13 mouse cellular contexts compared by ENCODE assay signal in the genomic region with DNA sequence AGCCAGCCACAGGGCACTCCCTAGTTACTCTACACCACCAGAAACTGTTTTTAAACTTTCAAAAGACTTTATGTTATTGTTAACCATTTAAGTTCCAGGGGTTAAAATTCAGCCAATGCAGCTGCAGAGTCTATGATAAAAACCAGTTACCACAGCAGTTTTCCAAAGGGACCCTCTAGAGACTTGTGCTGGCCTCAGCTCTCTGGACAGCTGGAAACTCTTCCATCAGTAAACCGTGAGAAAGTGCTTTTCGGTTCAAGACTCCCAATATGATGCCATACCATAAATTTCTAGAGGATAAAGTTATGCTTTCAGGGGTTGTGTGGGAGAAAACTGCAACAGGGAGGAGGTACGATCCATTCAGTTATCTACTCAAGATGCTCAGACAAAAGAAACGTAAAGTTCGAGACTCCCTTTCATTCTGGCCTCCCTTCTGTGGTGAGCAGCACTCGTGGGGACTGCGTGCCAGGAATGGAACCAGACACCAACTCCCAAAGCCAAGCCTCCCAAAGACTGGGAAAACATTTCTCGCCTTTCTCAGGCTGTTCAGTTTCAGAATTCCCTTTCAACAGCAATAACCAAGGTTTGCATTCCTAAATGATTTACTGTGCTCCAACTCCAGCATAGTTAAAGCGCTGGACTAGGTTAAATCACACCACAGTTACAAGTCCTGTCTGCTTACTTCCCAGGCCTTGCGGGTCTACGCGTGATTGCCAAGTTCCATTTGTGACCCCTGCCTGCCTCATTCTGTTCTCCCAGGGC. TPM values are rescaled to one million over a fixed set of nuclear protein-coding genes. Genes with fewer than 3 reads are reported as not detected.
DNase-seq lines count a peak whose midpoint lies in the region; ATAC-seq lines count a peak whose summit lies in the region.
"Had no signal": no experiment of that assay in that cellular context is flagged by ENCODE, and none has a peak within 500 bp of the region (broad histone marks: within the 10 kb centered on the region; RNA-seq: fewer than 3 reads in every experiment).

No protein-coding gene starts in this region.

- H3K9ac ChIP-seq in embryonic facial prominence, embryonic 14.5 days (ENCODE audit: low read depth, low read length), result peak overlapping the region; percentile 14; the same call in 1 of the 2 replicates
- H3K9ac ChIP-seq in limb, embryonic 13.5 days, result no peak overlapping the region

- no peaks in the 10 kb centered on the region for H3K9me3 ChIP-seq in embryonic facial prominence, embryonic 14.5 days (ENCODE audit: control insufficient read depth, low read length)
- H3K9me3 ChIP-seq in heart, embryonic 10.5 days, result no peaks in the 10 kb centered on the region
- no peaks in the 10 kb centered on the region for H3K9me3 ChIP-seq in limb, embryonic 13.5 days

- H3K4me1 ChIP-seq in embryonic facial prominence, embryonic 14.5 days (ENCODE audit: control insufficient read depth, insufficient read depth, low read length), result peaks cover 14% of the 10 kb centered on the region
- H3K4me1 ChIP-seq in heart, embryonic 10.5 days, result peaks cover 9% of the 10 kb centered on the region; the same call in 1 of the 2 replicates
- H3K4me1 ChIP-seq in limb, embryonic 13.5 days, result peaks cover 25% of the 10 kb centered on the region

- peak; percentile 88 for ATAC-seq in embryonic facial prominence, embryonic 14.5 days (ENCODE audit: low read depth)
- peak; percentile 87 for ATAC-seq in limb, embryonic 13.5 days (ENCODE audit: low FRiP score, low read depth)
- ATAC-seq: midbrain, embryonic 16.5 days had no signal

- H3K27ac ChIP-seq in embryonic facial prominence, embryonic 14.5 days (replicated peaks; ENCODE audit: low read depth, low read length), result peak overlapping the region; percentile 88
- no peak overlapping the region for H3K27ac ChIP-seq in heart, embryonic 10.5 days
- H3K27ac ChIP-seq in limb, embryonic 13.5 days, result peak overlapping the region; percentile 85

- peak; percentile 46 to 61 for DNase-seq in kidney, postnatal 4 days
- DNase-seq in kidney, postnatal 25 days, result no peak
- DNase-seq in embryonic facial prominence, embryonic 14.5 days (ENCODE audit: low spot score), result peak; percentile 89
- DNase-seq in heart, embryonic 10.5 days (ENCODE audit: low spot score), result peak; percentile 56
- DNase-seq in liver, result no peak
- DNase-seq in left cerebral cortex, adult 11 months (ENCODE audit: low spot score), result no peak
- DNase-seq in layer of hippocampus, adult 9-10 months (ENCODE audit: low spot score), result no peak
- DNase-seq: adrenal gland, adult 2 months; cerebellum, postnatal 25 days; retina, postnatal 1 day; thymus, adult 18-20 months had no signal

- H3K36me3 ChIP-seq in embryonic facial prominence, embryonic 14.5 days (ENCODE audit: control insufficient read depth, insufficient read depth, low read length), result peaks cover 23% of the 10 kb centered on the region
- H3K36me3 ChIP-seq in heart, embryonic 10.5 days, result peaks cover 18% of the 10 kb centered on the region
- peaks cover 22% of the 10 kb centered on the region for H3K36me3 ChIP-seq in limb, embryonic 13.5 days

- peak overlapping the region; percentile 15; the same call in 1 of the 2 replicates for H3K4me2 ChIP-seq in embryonic facial prominence, embryonic 14.5 days (ENCODE audit: low read depth, low read length)
- peak overlapping the region; percentile 32 for H3K4me2 ChIP-seq in limb, embryonic 13.5 days (replicated peaks)

- 38% methylated on average over 12 of the region's 12 CpGs for WGBS in embryonic facial prominence, embryonic 14.5 days
- WGBS in heart, embryonic 10.5 days, result 79% methylated on average over 12 of the region's 12 CpGs
- 36% methylated on average over 12 of the region's 12 CpGs for WGBS in limb, embryonic 13.5 days

- H3K27me3 ChIP-seq in embryonic facial prominence, embryonic 14.5 days (replicated peaks; ENCODE audit: control insufficient read depth, insufficient read depth, low read length), result no peaks in the 10 kb centered on the region
- H3K27me3 ChIP-seq in heart, embryonic 10.5 days (ENCODE audit: insufficient read depth, poor library complexity, severe bottlenecking), result no peaks in the 10 kb centered on the region
- no peaks in the 10 kb centered on the region for H3K27me3 ChIP-seq in limb, embryonic 13.5 days

- no peak overlapping the region for H3K4me3 ChIP-seq in embryonic facial prominence, embryonic 14.5 days (ENCODE audit: low read depth, low read length)
- no peak overlapping the region for H3K4me3 ChIP-seq in heart, embryonic 10.5 days
- H3K4me3 ChIP-seq in limb, embryonic 13.5 days, result no peak overlapping the region

RNA-seq across cellular contexts. Expression of a gene that starts 31.1 kb away (rescaled TPM):
- polyA plus RNA-seq in embryonic facial prominence, embryonic 14.5 days (2014; fragmentation: Nextera tagmentation; extraction: Ambion mirVana), result 29.3 and 31.9 TPM in 2 replicates
- 31.1 and 33.3 TPM in 2 replicates for polyA plus RNA-seq in heart, embryonic 10.5 days (2016; fragmentation: Nextera tagmentation; extraction: Ambion mirVana)
- 39.0 and 40.1 TPM in 2 replicates for polyA plus RNA-seq in limb, embryonic 13.5 days (2015; fragmentation: Nextera tagmentation; extraction: Ambion mirVana)

Comparison
In these comparisons a context has a peak if more than half of its experiments do, and no peak if none do; other contexts are left out.
1. DNase-seq: peak in kidney, postnatal 4 days (2 of 2), embryonic facial prominence, embryonic 14.5 days (single experiment) and heart, embryonic 10.5 days (single experiment); none in kidney, postnatal 25 days (0 of 2), liver (single experiment), left cerebral cortex, adult 11 months (single experiment) and layer of hippocampus, adult 9-10 months (single experiment).